Mouse (Mus musculus): ENCODE measurements around the gene Zfp560. TPM values are rescaled to one million over a fixed set of nuclear protein-coding genes. Genes with fewer than 3 reads are reported as not detected.
"Not testable (repeated sequence)": the region's sequence is repeated elsewhere in the genome, so short reads cannot be mapped to it uniquely, and the experiment has no call there.

The Zfp560 gene
- polyA plus RNA-seq, 1 experiment from 2014 or later = 39.7 TPM

- Histone ChIP-seq H3K9me3 (ENCODE audit: low read depth, low read length) (peaks cover 5% of the 10 kb centered on the region; the same call in 1 of the 2 replicates), H3K36me3 (ENCODE audit: insufficient read depth) (no peaks in the 10 kb centered on the region), H3K4me2 (no peak overlapping the region), H3K4me3 (ENCODE audit: low read depth, low read length) (no peak overlapping the region), H3K27ac (ENCODE audit: low read depth) (no peak overlapping the region), H3K9ac (no peak overlapping the region), H3K4me1 (ENCODE audit: insufficient read depth) (no peaks in the 10 kb centered on the region), H3K27me3 (ENCODE audit: insufficient read depth, low read length) (no peaks in the 10 kb centered on the region)
- 91% methylated on average over 2 of the region's 2 CpGs for WGBS
- ATAC-seq (ENCODE audit: insufficient read depth) (no peak), DNase-seq (no peak)
- TF ChIP-seq CTCF (IDR thresholded peaks at IDR 0.05; ENCODE audit: low read depth) = no peak
Observed at GRCm38 (mm10) chr9:20367311-20367710, 17.7 kb downstream of the Zfp560 start.

GRCm38 (mm10) chr9:20348501-20348900, 36.5 kb downstream of the Zfp560 start:
- Histone ChIP-seq H3K27me3 (ENCODE audit: insufficient read depth, low read length) (no peaks in the 10 kb centered on the region), H3K9ac (no peak overlapping the region), H3K27ac (ENCODE audit: low read depth) (no peak overlapping the region), H3K4me1 (ENCODE audit: insufficient read depth) (no peaks in the 10 kb centered on the region), H3K9me3 (ENCODE audit: low read depth, low read length) (no peaks in the 10 kb centered on the region), H3K4me3 (ENCODE audit: low read depth, low read length) (no peak overlapping the region), H3K4me2 (no peak overlapping the region), H3K36me3 (ENCODE audit: insufficient read depth) (peaks cover 20% of the 10 kb centered on the region)
- TF ChIP-seq CTCF (IDR thresholded peaks at IDR 0.05; ENCODE audit: low read depth) = no peak
- 85% methylated on average over 4 of the region's 4 CpGs for WGBS
- no peak for DNase-seq
- no peak for ATAC-seq (ENCODE audit: insufficient read depth)

- Histone ChIP-seq H3K27me3 (ENCODE audit: insufficient read depth, low read length) (no peaks in the 10 kb centered on the region), H3K36me3 (ENCODE audit: insufficient read depth) (no peaks in the 10 kb centered on the region), H3K4me3 (ENCODE audit: low read depth, low read length) (no peak within 1 kb of the TSS), H3K4me1 (ENCODE audit: insufficient read depth) (no peaks in the 10 kb centered on the region), H3K4me2 (no peak within 1 kb of the TSS), H3K9ac (no peak within 1 kb of the TSS), H3K27ac (ENCODE audit: low read depth) (no peak within 1 kb of the TSS), H3K9me3 (ENCODE audit: low read depth, low read length) (no peaks in the 10 kb centered on the region)
- ATAC-seq (ENCODE audit: insufficient read depth) = no peak
- no peak for DNase-seq
- no peak for TF ChIP-seq CTCF (IDR thresholded peaks at IDR 0.05; ENCODE audit: low read depth)
Observed at GRCm38 (mm10) chr9:20335994-20336393, 49.0 kb downstream of the Zfp560 start, which contains the start of gene Olfr18. Gene Olfr18 (minus strand): TSS chr9:20336094.

GRCm38 (mm10) chr9:20298232-20298631, 86.7 kb downstream of the Zfp560 start, which contains the start of gene Olfr873:
Gene Olfr873 (plus strand): TSS chr9:20298532.
- no peak for ATAC-seq (ENCODE audit: insufficient read depth)
- Histone ChIP-seq H3K9ac (no peak within 1 kb of the TSS), H3K9me3 (ENCODE audit: low read depth, low read length) (no peaks in the 10 kb centered on the region), H3K27me3 (ENCODE audit: insufficient read depth, low read length) (no peaks in the 10 kb centered on the region), H3K4me2 (no peak within 1 kb of the TSS), H3K27ac (ENCODE audit: low read depth) (no peak within 1 kb of the TSS), H3K4me1 (ENCODE audit: insufficient read depth) (no peaks in the 10 kb centered on the region), H3K4me3 (ENCODE audit: low read depth, low read length) (no peak within 1 kb of the TSS), H3K36me3 (ENCODE audit: insufficient read depth) (no peaks in the 10 kb centered on the region)
- no peak for TF ChIP-seq CTCF (IDR thresholded peaks at IDR 0.05; ENCODE audit: low read depth)
- no peak for DNase-seq
- 86% methylated on average over 1 of the region's 1 CpGs for WGBS

DNA sequence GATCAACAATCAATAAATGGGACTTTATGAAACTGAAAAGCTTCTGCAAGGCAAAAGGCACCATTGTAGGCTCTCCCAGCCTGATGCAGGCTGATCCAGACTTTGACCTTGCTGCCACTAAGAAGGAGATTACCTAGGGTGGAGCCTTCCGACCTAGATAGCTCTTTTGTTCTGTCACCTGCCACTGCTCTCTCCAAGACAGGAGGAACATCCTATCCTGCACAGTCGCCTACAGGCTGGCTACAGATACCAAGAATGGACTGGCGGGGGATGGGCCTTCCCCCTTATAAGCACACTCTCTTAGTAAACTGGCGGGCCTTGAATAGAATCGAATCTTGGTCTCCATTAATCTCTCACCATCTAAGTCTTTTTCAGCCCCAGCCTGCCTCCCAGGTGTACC, 89.4 kb downstream of the Zfp560 start:
- H3K27ac ChIP-seq (ENCODE audit: low read depth); DNase-seq; H3K9ac ChIP-seq; H3K9me3 ChIP-seq (ENCODE audit: low read depth, low read length); H3K36me3 ChIP-seq (ENCODE audit: insufficient read depth); H3K4me1 ChIP-seq (ENCODE audit: insufficient read depth); H3K4me2 ChIP-seq; H3K27me3 ChIP-seq (ENCODE audit: insufficient read depth, low read length); H3K4me3 ChIP-seq (ENCODE audit: low read depth, low read length); ATAC-seq (ENCODE audit: insufficient read depth): not testable (repeated sequence)
- 79% methylated on average over 5 of the region's 5 CpGs for WGBS

Other genes starting within 250 kb of the Zfp560 start
- gene Olfr870, start 211.1 kb downstream of the Zfp560 start, polyA plus RNA-seq (2014; fragmentation: Nextera tagmentation; extraction: Ambion mirVana) = not detected in 2 replicates
- not detected in 2 replicates for gene Olfr871, start 173.0 kb downstream of the Zfp560 start, polyA plus RNA-seq (2014; fragmentation: Nextera tagmentation; extraction: Ambion mirVana)
- gene Olfr872, start 148.1 kb downstream of the Zfp560 start, polyA plus RNA-seq (2014; fragmentation: Nextera tagmentation; extraction: Ambion mirVana) = not detected in 2 replicates
- gene Olfr39, start 102.8 kb downstream of the Zfp560 start, polyA plus RNA-seq (2014; fragmentation: Nextera tagmentation; extraction: Ambion mirVana) = not detected in 2 replicates
- not detected in 2 replicates for gene Olfr873, start 86.6 kb downstream of the Zfp560 start, polyA plus RNA-seq (2014; fragmentation: Nextera tagmentation; extraction: Ambion mirVana)
- not detected in 2 replicates for gene Olfr18, start 49.1 kb downstream of the Zfp560 start, polyA plus RNA-seq (2014; fragmentation: Nextera tagmentation; extraction: Ambion mirVana)
- 30.2 and 34.0 TPM in 2 replicates for gene Zfp26, start 75.0 kb upstream of the Zfp560 start, polyA plus RNA-seq (2014; fragmentation: Nextera tagmentation; extraction: Ambion mirVana)
- gene Zfp426, start 107.6 kb upstream of the Zfp560 start, polyA plus RNA-seq (2014; fragmentation: Nextera tagmentation; extraction: Ambion mirVana) = 23.6 and 26.6 TPM in 2 replicates
- 99.6 and 107 TPM in 2 replicates for gene Zfp266, start 136.2 kb upstream of the Zfp560 start, polyA plus RNA-seq (2014; fragmentation: Nextera tagmentation; extraction: Ambion mirVana)
- gene Zfp846, start 196.1 kb upstream of the Zfp560 start, polyA plus RNA-seq (2014; fragmentation: Nextera tagmentation; extraction: Ambion mirVana) = 20.5 and 22.1 TPM in 2 replicates

Measured in lung, embryonic 14.5 days (tissue).